Mouse (Mus musculus) small intestine, adult 2 months (tissue): ENCODE results near the gene Dnah3. TPM values are rescaled to one million over a fixed set of nuclear protein-coding genes. Genes with fewer than 3 reads are reported as not detected.

Source experiments
- H3K27ac ChIP-seq: fragments of 200-500 bp; 2 replicates; pipeline ENCODE4 v1.5.1; 2012; ENCODE audit warnings: low read depth, low read length, control low read depth, inconsistent platforms; ENCODE audit not compliant: insufficient read depth
- H3K27me3 ChIP-seq: fragments of 200-500 bp; 2 replicates; pipeline ENCODE4 v1.6.1; 2012; ENCODE audit warnings: mild to moderate bottlenecking, moderate library complexity, low read length, inconsistent platforms; ENCODE audit not compliant: control insufficient read depth, insufficient read depth
- H3K36me3 ChIP-seq: fragments of 200-500 bp; 2 replicates; pipeline ENCODE4 v1.6.1; 2012; ENCODE audit warnings: mild to moderate bottlenecking, low read length, control low read depth, inconsistent platforms; ENCODE audit not compliant: control insufficient read depth, insufficient read depth
- H3K4me1 ChIP-seq: fragments of 200-500 bp; 2 replicates; pipeline ENCODE4 v1.6.1; 2012; ENCODE audit warnings: low read length, inconsistent platforms, mixed read lengths; ENCODE audit not compliant: control insufficient read depth, insufficient read depth, insufficient read length
- H3K4me3 ChIP-seq: fragments of 200-500 bp; 2 replicates; pipeline ENCODE4 v1.5.1; 2012; ENCODE audit warnings: low read depth, mild to moderate bottlenecking, control low read depth, inconsistent platforms, low read length, moderate library complexity
- CTCF ChIP-seq: fragments of 200-500 bp; IDR thresholded peaks from 2 replicates; pipeline ENCODE4 v1.5.1; 2012; ENCODE audit warnings: low read depth, mild to moderate bottlenecking, control low read depth, inconsistent platforms, low read length, moderate library complexity, mixed read lengths; ENCODE audit not compliant: insufficient replicate concordance, insufficient read length; ENCODE audit errors: extremely low read depth
- POLR2A ChIP-seq: fragments of 200-500 bp; IDR thresholded peaks from 2 replicates; pipeline ENCODE4 v1.6.1; 2012; ENCODE audit warnings: low read depth, mild to moderate bottlenecking, control low read depth, inconsistent platforms, low read length, moderate library complexity
- WGBS: fragments of 180-500 bp; shearing (Covaris S2); methylation state at CpG from one replicate; pipeline ENCODE4 v1.1.7; 2018; 5-methylcytosine and 5-hydroxymethylcytosine counted together
- polyA plus RNA-seq: library from polyadenylated mRNA; depleted of rRNA; stranded (reverse); fragments of >200 nt; gene quantifications from 2 replicates; pipeline ENCODE4 v1.2.3, GENCODE M21; 2012; rRNA removed

Gene Dnah3
- polyA plus RNA-seq, 1 experiment, result not detected

- peaks cover 8% of the 10 kb centered on the region; the same call in 1 of the 2 replicates for H3K4me1 ChIP-seq
- peaks cover 2% of the 10 kb centered on the region; the same call in 1 of the 2 replicates for H3K36me3 ChIP-seq
- peak overlapping the region; percentile 60; the same call in 1 of the 2 replicates for H3K27ac ChIP-seq
- H3K27me3 ChIP-seq, result no peaks in the 10 kb centered on the region; the same call in 1 of the 2 replicates
- WGBS, result 35% methylated on average over 5 of the region's 5 CpGs
- no peak overlapping the region for H3K4me3 ChIP-seq
- TF ChIP-seq CTCF (no peak), POLR2A (no peak)
These were observed 214.7 kb downstream of the Dnah3 start for GRCm38 (mm10) chr7:119880345-119880744.

- Histone ChIP-seq H3K4me3 (no peak overlapping the region), H3K4me1 (peaks cover 8% of the 10 kb centered on the region; the same call in 1 of the 2 replicates), H3K36me3 (peaks cover 2% of the 10 kb centered on the region; the same call in 1 of the 2 replicates), H3K27ac (no peak overlapping the region), H3K27me3 (no peaks in the 10 kb centered on the region; the same call in 1 of the 2 replicates)
- 82% methylated on average over 4 of the region's 4 CpGs for whole genome bisulfite sequencing
- TF ChIP-seq POLR2A (no peak), CTCF (no peak)
These were observed 215.9 kb downstream of the Dnah3 start for GRCm38 (mm10) chr7:119879171-119879570.

GRCm38 (mm10) chr7:119875776-119876440 lies 219.2 kb downstream of the Dnah3 start:
- H3K4me3 ChIP-seq, result no peak overlapping the region
- peaks cover 1% of the 10 kb centered on the region; the same call in 1 of the 2 replicates for H3K36me3 ChIP-seq
- TF ChIP-seq CTCF, result no peak
- no peak for TF ChIP-seq POLR2A
- no peak overlapping the region for H3K27ac ChIP-seq
- peaks cover 6% of the 10 kb centered on the region; the same call in 1 of the 2 replicates for H3K4me1 ChIP-seq
- H3K27me3 ChIP-seq, result no peaks in the 10 kb centered on the region; the same call in 1 of the 2 replicates
- WGBS, result 70% methylated on average over 3 of the region's 3 CpGs

- TF ChIP-seq POLR2A, result no peak
- H3K27me3 ChIP-seq, result no peaks in the 10 kb centered on the region; the same call in 1 of the 2 replicates
- no peak overlapping the region for H3K4me3 ChIP-seq
- H3K27ac ChIP-seq, result no peak overlapping the region
- no peaks in the 10 kb centered on the region for H3K4me1 ChIP-seq
- H3K36me3 ChIP-seq, result 0 out of 2 replicates have a peak, but pooled peaks cover 5% of the 10 kb centered on the region
- 71% methylated on average over 2 of the region's 2 CpGs for WGBS
These were observed 222.0 kb downstream of the Dnah3 start for GRCm38 (mm10) chr7:119873050-119873449.

Other genes starting within 250 kb of the Dnah3 start
- 0.14 and 0.65 TPM in 2 replicates for gene Lyrm1, start 199.4 kb downstream of the Dnah3 start, polyA plus RNA-seq
- gene Dcun1d3, start 199.0 kb downstream of the Dnah3 start, polyA plus RNA-seq, result 2.8 and 3.0 TPM in 2 replicates
- 6.8 and 14.2 TPM in 2 replicates for gene Tmem159, start 7.1 kb upstream of the Dnah3 start, polyA plus RNA-seq
- gene Zp2, start 50.0 kb upstream of the Dnah3 start, polyA plus RNA-seq, result 0.04 and 0.05 TPM in 2 replicates
- 7.3 and 20.9 TPM in 2 replicates for gene Anks4b, start 78.6 kb upstream of the Dnah3 start, polyA plus RNA-seq
- 1.7 and 2.0 TPM in 2 replicates for gene Crym, start 106.8 kb upstream of the Dnah3 start, polyA plus RNA-seq
- gene Abca14, start 108.7 kb upstream of the Dnah3 start, polyA plus RNA-seq, result 0.03 and 0.20 TPM in 2 replicates
- not detected in 2 replicates for gene Abca15, start 233.4 kb upstream of the Dnah3 start, polyA plus RNA-seq